Mouse (Mus musculus) embryonic facial prominence, embryonic 10.5 days (tissue): ENCODE results near the gene Soga1. TPM values are rescaled to one million over a fixed set of nuclear protein-coding genes. Genes with fewer than 3 reads are reported as not detected.

Experiments used
- DNase-seq: peaks from one replicate; pipeline ENCODE4 v3.0.0-alpha.2; 2017; ENCODE audit warnings: low spot score
- H3K27ac ChIP-seq: fragments of 300-500 bp; sonication (generic); replicated peaks from 2 replicates; pipeline ENCODE4 v1.5.1; 2016; ENCODE audit warnings: mild to moderate bottlenecking
- H3K27me3 ChIP-seq: fragments of 300-500 bp; sonication (generic); replicated peaks from 2 replicates; pipeline ENCODE4 v1.6.1; 2016; ENCODE audit warnings: low read depth, mild to moderate bottlenecking; ENCODE audit not compliant: poor library complexity, severe bottlenecking
- H3K36me3 ChIP-seq: fragments of 300-500 bp; sonication (generic); replicated peaks from 2 replicates; pipeline ENCODE4 v1.6.1; 2016; ENCODE audit warnings: mild to moderate bottlenecking, moderate library complexity
- H3K4me1 ChIP-seq: fragments of 300-500 bp; sonication (generic); 2 replicates; pipeline ENCODE4 v1.6.1; 2016
- H3K4me3 ChIP-seq: fragments of 300-500 bp; sonication (generic); 2 replicates; pipeline ENCODE4 v1.5.1; 2016; ENCODE audit warnings: mild to moderate bottlenecking, moderate library complexity
- H3K9me3 ChIP-seq: fragments of 300-500 bp; sonication (generic); 2 replicates; pipeline ENCODE4 v1.6.1; 2016; ENCODE audit warnings: mild to moderate bottlenecking
- WGBS: fragments of 180-500 bp; shearing (Covaris S2); methylation state at CpG from one replicate; pipeline ENCODE4 v1.1.7; 2016; 5-methylcytosine and 5-hydroxymethylcytosine counted together
- polyA plus RNA-seq: library from polyadenylated mRNA; unstranded; fragments of >200 nt; fragmentation: Nextera tagmentation; extraction: Ambion mirVana; gene quantifications from 2 replicates; pipeline ENCODE4 v1.2.1, GENCODE M21; 2016

Soga1 gene
- 4.5 and 4.7 TPM in 2 replicates for polyA plus RNA-seq

DNA sequence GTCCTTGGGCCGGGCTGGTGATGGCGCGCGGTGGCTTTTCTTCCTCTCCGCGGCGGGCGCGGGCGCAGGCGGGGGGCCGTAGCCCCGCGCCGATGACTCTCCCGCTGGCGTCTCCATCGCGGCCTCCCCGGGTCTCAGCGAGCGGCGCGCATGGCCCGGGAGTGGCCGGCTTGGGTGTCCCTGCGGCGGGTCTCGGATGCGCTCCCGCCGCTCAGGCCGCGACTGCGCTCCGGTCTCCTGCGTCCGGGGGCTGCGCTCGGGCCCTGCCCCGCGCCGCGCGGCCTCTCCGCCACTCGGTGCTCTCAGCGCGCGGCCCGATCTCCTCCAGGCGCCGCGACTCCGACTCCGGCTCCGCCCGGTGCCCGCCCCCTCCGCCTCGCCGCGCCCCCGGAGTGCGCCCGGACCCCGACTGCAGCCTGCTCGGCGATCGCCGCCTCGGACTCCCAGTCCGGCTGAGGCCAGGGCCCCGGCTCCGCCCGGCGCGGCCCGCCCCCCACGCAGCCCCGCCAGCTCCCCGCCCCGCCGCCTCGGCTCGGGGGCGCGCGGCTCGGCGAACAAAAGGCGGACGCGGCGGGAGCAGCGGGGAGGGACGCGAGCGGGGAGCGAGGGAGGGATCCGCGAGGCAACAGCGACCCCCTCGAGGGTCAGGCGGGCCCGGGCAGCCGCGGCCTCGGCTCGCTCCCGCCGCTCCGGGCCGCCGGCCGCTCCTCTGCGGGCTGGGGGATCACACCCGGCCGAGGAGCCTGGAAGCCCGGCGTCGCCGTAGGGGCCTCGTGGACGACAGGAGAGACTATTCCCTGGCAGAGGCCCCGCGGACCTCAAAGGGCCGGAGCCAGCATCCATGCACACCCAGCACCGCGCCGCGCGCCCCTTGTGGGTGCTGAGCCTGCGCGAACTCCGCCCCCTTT, at the start of gene Soga1:
TSS of gene Soga1 (minus strand) at position 462 of the 908 bp plus-strand sequence.
- H3K27ac ChIP-seq: peak within 1 kb of the TSS; percentile 98
- peaks cover 53% of the 10 kb centered on the region for H3K4me1 ChIP-seq
- peaks cover 5% of the 10 kb centered on the region; the same call in 1 of the 2 replicates for H3K27me3 ChIP-seq
- H3K4me3 ChIP-seq: peak within 1 kb of the TSS; percentile 80
- H3K9me3 ChIP-seq: no peaks in the 10 kb centered on the region
- H3K36me3 ChIP-seq: peaks cover 27% of the 10 kb centered on the region
- WGBS: under 1% methylated on average over 136 of the region's 136 CpGs
- DNase-seq: peak; percentile 91

DNA sequence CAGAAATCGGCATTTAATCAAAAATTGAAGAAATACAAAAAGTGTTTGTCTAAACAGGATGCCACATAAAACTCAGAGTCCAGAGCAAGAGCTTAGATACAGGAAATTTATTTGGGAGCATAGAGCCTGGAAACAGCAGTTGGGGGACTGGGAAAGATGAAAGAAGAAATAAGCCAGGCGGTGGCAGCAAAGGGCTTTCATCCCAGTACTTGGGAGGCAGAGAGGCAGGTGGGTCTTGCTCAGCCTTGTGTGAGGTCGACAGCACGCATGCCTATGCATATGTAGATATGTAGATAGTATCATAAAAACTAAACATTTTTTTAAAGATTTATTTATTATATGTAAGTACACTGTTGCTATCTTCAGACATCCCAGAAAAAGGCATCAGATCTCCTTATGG, 49.0 kb upstream of the Soga1 start:
- Histone ChIP-seq H3K4me3 (no peak overlapping the region), H3K27me3 (no peaks in the 10 kb centered on the region), H3K4me1 (peaks cover 4% of the 10 kb centered on the region), H3K36me3 (peaks cover 53% of the 10 kb centered on the region), H3K27ac (no peak overlapping the region), H3K9me3 (no peaks in the 10 kb centered on the region)
- DNase-seq: peak; percentile 19
- WGBS: 71% methylated on average over 4 of the region's 4 CpGs

DNA sequence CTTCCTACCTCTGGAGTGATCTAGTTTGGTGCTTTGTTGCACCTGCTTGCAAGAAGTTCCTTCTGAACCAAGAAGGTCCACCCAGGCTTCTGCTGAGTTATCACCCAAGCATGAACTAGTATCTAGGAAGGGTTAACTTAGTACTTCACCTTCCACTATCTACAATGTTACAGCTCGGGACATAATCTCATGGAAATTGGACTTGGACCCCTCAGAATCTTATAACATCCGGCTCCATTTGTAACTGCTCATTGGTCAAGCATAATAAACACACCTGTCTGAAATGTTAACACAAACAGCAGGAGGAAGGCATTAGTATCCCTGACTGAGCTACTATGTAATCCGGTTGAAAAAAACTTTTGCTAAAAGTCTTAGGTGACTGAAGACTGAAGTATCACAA, 48.3 kb upstream of the Soga1 start:
- H3K4me1 ChIP-seq: peaks cover 4% of the 10 kb centered on the region
- no peak overlapping the region for H3K4me3 ChIP-seq
- no peak for DNase-seq
- no peaks in the 10 kb centered on the region for H3K9me3 ChIP-seq
- no peak overlapping the region for H3K27ac ChIP-seq
- 88% methylated on average over 3 of the region's 3 CpGs for WGBS
- peaks cover 53% of the 10 kb centered on the region for H3K36me3 ChIP-seq
- no peaks in the 10 kb centered on the region for H3K27me3 ChIP-seq

DNA sequence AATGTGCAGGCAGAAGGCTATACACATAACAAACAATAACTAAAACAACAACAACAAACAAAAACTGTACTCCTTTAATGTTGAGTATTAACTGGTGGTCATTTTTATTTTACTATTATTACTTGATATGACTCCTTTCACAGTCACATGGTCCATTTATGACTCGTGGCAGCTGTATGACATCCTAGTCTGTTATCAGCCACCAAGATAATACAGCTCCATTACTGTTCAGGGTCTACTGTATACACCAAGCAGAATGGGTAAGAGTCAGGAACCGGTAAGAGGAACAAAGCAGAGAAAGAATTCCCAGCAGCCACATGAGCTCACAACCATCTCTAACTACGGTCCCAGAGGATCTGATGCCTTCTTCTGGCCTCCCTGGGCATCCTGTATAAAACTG, 46.2 kb upstream of the Soga1 start:
- H3K4me3 ChIP-seq: no peak overlapping the region
- 90% methylated on average over 3 of the region's 3 CpGs for WGBS
- H3K4me1 ChIP-seq: peaks cover 4% of the 10 kb centered on the region
- H3K27me3 ChIP-seq: no peaks in the 10 kb centered on the region
- H3K9me3 ChIP-seq: no peaks in the 10 kb centered on the region
- no peak for DNase-seq
- H3K27ac ChIP-seq: no peak overlapping the region
- H3K36me3 ChIP-seq: peaks cover 69% of the 10 kb centered on the region

DNA sequence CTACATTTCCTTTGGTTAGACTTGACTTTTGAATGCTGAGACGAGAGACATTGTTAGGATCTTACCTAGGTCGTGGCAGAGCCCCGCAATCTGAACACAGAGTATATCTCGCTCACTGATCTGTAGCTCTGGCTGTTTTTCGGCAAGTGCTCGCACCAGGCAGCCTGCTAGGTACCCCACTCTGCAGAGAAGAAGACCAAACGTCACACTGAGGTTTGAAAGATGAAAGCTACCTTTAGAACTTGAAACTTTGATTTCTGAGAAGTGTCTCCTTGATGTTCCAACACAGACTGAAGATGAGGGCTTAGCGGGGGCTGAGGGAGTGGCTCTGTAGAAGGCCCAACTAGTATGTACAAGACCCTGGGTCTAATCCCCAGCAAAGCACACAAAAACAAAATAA, 42.7 kb upstream of the Soga1 start:
- no peaks in the 10 kb centered on the region for H3K27me3 ChIP-seq
- H3K36me3 ChIP-seq: peaks cover 58% of the 10 kb centered on the region
- H3K4me3 ChIP-seq: no peak overlapping the region
- no peak for DNase-seq
- H3K27ac ChIP-seq: no peak overlapping the region
- no peaks in the 10 kb centered on the region for H3K4me1 ChIP-seq
- H3K9me3 ChIP-seq: no peaks in the 10 kb centered on the region
- 91% methylated on average over 8 of the region's 8 CpGs for WGBS

DNA sequence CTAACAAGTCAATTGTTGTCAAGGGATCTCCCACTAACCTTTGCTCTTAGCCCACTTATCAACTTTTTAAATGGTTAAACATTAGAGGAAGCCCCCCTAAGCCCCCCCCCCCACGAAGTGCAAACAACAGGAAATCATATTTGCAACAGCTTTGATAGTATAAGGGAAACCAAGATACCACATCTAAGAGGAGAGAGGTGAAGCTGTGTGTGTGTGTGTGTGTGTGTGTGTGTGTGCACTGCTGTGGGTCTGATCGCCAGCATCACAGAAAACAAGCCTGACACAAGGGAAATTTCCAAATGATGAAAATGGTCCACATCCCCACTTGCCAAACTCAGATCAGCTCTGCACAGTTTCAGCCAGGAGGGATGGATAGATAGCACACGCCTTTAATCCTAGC, 40.0 kb upstream of the Soga1 start:
- WGBS: 86% methylated on average over 3 of the region's 3 CpGs
- DNase-seq: no peak
- Histone ChIP-seq H3K36me3 (peaks cover 54% of the 10 kb centered on the region), H3K27ac (no peak overlapping the region), H3K4me3 (no peak overlapping the region), H3K4me1 (no peaks in the 10 kb centered on the region), H3K9me3 (no peaks in the 10 kb centered on the region), H3K27me3 (no peaks in the 10 kb centered on the region)

DNA sequence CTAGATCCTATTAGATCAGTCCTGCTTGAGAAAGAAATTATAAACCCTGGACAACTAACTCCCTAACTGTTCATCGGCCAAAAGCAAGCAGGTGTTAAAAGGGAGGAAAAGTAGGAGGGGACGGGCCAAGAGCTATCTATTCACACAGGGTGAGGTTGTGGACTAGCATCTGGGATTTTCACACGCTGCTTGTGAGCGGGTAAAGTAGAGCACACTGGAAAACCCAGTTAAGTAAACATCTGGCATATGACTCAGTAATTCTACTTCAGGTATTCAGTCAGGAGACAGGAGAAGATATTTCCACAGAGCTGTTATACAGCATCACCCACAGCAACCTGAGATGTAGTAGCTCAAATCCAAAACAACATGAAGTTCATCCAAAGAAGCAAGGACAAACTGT, 39.5 kb upstream of the Soga1 start:
- H3K36me3 ChIP-seq: peaks cover 59% of the 10 kb centered on the region
- no peaks in the 10 kb centered on the region for H3K27me3 ChIP-seq
- no peak for DNase-seq
- H3K4me3 ChIP-seq: no peak overlapping the region
- WGBS: 88% methylated on average over 4 of the region's 4 CpGs
- no peaks in the 10 kb centered on the region for H3K4me1 ChIP-seq
- no peaks in the 10 kb centered on the region for H3K9me3 ChIP-seq
- no peak overlapping the region for H3K27ac ChIP-seq

DNA sequence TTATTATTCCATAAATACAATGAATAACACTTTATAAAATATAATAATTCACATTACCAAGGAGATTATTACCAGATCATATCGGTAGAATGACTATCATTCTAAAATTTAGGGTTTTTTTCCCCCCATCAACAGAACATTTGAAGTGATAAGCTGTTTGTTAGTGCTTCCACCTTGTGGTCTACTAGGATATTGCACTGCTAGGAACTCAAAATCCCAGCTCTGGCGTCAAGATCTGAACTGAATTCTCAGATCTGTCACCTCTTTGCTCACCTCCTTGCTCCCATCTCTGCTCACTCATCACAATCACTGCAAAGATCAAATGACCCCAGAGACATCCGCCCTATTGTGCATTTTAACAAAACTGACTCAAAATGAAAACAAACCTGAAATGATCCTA, 37.9 kb upstream of the Soga1 start:
- no peaks in the 10 kb centered on the region for H3K4me1 ChIP-seq
- no peaks in the 10 kb centered on the region for H3K27me3 ChIP-seq
- peaks cover 73% of the 10 kb centered on the region for H3K36me3 ChIP-seq
- DNase-seq: peak; percentile 15
- no peak overlapping the region for H3K27ac ChIP-seq
- no peaks in the 10 kb centered on the region for H3K9me3 ChIP-seq
- H3K4me3 ChIP-seq: no peak overlapping the region
- 29% methylated on average over 3 of the region's 3 CpGs for WGBS

DNA sequence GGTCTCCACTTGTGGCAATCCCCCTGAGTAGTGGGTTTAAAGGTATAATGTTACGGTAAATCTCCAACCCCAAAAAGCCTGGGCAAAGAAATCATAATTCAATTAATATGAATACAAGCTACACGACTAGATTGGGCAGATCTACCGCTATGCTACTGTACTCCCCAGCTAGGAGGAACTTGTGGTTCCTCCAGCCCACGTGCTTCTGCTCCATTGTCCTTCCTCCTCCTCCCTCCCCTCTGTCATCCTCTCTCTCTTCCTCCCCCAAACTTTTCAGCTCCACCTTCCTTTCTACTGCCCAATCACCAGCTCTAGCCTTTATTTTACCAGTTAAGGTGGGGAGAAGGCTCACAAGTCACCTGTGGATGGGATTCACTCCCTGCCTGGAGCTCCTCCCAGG, 29.2 kb upstream of the Soga1 start:
- Histone ChIP-seq H3K4me3 (no peak overlapping the region), H3K27me3 (no peaks in the 10 kb centered on the region), H3K9me3 (no peaks in the 10 kb centered on the region), H3K36me3 (peaks cover 95% of the 10 kb centered on the region), H3K27ac (no peak overlapping the region), H3K4me1 (no peaks in the 10 kb centered on the region)
- WGBS: 90% methylated on average over 4 of the region's 4 CpGs
- DNase-seq: no peak

DNA sequence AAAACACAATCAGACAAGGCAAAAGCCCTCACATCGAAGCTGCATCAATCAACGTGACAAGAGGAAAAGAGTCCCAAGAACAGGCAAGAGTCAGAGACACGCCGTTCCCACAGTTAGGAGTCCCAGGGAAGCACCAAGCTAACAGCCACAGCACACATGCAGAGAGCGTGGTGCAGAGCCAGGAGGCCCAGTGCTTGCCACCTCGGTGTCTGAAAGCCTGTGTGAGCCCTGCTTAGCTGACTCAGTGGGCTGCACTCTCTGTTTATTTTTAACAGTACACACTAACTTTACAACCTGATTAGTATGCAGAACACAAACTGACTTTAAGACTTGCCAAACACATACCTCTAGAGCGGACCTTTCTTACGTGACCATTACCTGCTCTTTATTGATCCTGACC, 25.4 kb upstream of the Soga1 start:
- no peaks in the 10 kb centered on the region for H3K9me3 ChIP-seq
- no peak for DNase-seq
- H3K4me1 ChIP-seq: no peaks in the 10 kb centered on the region
- H3K4me3 ChIP-seq: no peak overlapping the region
- no peaks in the 10 kb centered on the region for H3K27me3 ChIP-seq
- 93% methylated on average over 8 of the region's 8 CpGs for WGBS
- peaks cover 94% of the 10 kb centered on the region for H3K36me3 ChIP-seq
- no peak overlapping the region for H3K27ac ChIP-seq

DNA sequence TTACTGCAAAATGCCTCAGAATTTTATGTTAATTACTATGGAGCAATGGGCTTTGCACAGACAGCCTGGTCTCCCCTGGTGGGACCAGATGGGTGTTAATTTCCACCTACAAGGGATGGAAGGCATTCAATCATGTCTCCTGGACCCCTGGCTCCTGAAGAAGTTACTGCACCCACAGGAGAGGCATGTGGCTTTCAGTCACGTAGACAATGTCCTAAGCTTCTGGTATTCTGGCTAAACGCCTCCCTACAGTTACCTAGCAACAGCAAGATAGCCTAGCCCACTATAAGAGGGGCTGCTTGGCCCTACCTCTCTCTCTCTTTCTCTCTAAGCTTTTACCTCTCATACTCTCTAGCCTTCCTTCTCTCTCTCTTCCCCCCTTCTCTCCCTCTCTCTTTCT, 23.2 kb upstream of the Soga1 start:
- peaks cover 92% of the 10 kb centered on the region for H3K36me3 ChIP-seq
- H3K27me3 ChIP-seq: no peaks in the 10 kb centered on the region
- DNase-seq: no peak
- no peak overlapping the region for H3K4me3 ChIP-seq
- no peaks in the 10 kb centered on the region for H3K9me3 ChIP-seq
- H3K4me1 ChIP-seq: no peaks in the 10 kb centered on the region
- 78% methylated on average over 2 of the region's 2 CpGs for WGBS
- H3K27ac ChIP-seq: no peak overlapping the region

DNA sequence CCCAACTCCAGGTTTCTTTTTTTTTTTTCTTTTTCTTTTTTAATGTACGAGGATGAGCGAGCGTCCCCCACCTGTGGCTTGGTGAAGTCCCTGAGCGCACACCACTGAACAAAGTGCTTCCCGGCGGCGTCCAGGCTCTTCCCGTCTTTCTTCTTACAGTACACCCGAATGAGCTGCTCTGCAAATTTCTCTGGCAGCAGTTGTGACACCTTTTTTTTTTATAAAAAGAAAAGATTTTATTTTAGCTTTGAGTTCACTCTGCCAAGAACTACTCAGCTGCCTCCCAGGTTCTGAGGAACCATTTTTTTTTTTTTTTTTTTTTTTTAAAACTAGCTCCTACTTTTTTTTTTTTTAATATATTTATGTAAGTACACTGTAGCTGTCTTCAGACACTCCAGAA, 22.6 kb upstream of the Soga1 start:
- DNase-seq: no peak
- Histone ChIP-seq H3K4me1 (no peaks in the 10 kb centered on the region), H3K27me3 (no peaks in the 10 kb centered on the region), H3K36me3 (peaks cover 86% of the 10 kb centered on the region), H3K9me3 (no peaks in the 10 kb centered on the region), H3K27ac (no peak overlapping the region), H3K4me3 (no peak overlapping the region)
- 97% methylated on average over 9 of the region's 9 CpGs for WGBS

DNA sequence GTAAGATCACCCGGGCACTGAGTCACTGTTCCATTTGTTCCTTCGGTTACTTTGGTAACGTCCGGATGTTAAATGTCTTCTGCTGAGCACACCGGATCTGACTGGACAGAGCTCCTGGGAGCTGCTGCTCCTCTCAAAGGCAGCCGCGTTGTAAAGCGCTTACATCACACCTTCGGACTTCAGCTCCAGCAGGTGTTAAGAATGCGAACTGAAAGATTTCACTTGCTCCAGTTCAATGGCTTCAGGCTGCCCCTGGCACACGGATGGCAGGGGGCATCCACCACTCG, 21.2 kb upstream of the Soga1 start:
- peaks cover 83% of the 10 kb centered on the region for H3K36me3 ChIP-seq
- no peak for DNase-seq
- no peak overlapping the region for H3K4me3 ChIP-seq

More for the DNA sequence above, 21.2 kb upstream of the Soga1 start:
- no peaks in the 10 kb centered on the region for H3K9me3 ChIP-seq
- 93% methylated on average over 12 of the region's 12 CpGs for WGBS
- no peaks in the 10 kb centered on the region for H3K27me3 ChIP-seq
- H3K4me1 ChIP-seq: no peaks in the 10 kb centered on the region
- H3K27ac ChIP-seq: no peak overlapping the region
